Mouse (Mus musculus) intestine, embryonic 15.5 days (tissue): ENCODE measurements around the gene Tmem87b. TPM values are rescaled to one million over a fixed set of nuclear protein-coding genes. Genes with fewer than 3 reads are reported as not detected.

Experiments
- ATAC-seq: fragments of 200-750 bp; cut with Nextera tagmentation; 2 replicates; pipeline ENCODE4 v1.8.0; 2017; ENCODE audit warnings: moderate TSS enrichment, moderate library complexity
- H3K27ac ChIP-seq: fragments of 300-500 bp; sonication (generic); 2 replicates; pipeline ENCODE4 v1.5.1; 2015; ENCODE audit warnings: mild to moderate bottlenecking, inconsistent platforms
- H3K27me3 ChIP-seq: fragments of 300-500 bp; sonication (generic); replicated peaks from 2 replicates; pipeline ENCODE4 v1.6.1; 2015; ENCODE audit warnings: inconsistent platforms
- H3K36me3 ChIP-seq: fragments of 300-500 bp; sonication (generic); 2 replicates; pipeline ENCODE4 v1.6.1; 2015; ENCODE audit warnings: inconsistent platforms
- H3K4me1 ChIP-seq: fragments of 300-500 bp; sonication (generic); replicated peaks from 2 replicates; pipeline ENCODE4 v1.6.1; 2015; ENCODE audit warnings: inconsistent platforms
- H3K4me2 ChIP-seq: fragments of 300-500 bp; sonication (generic); replicated peaks from 2 replicates; pipeline ENCODE4 v1.6.1; 2015; ENCODE audit warnings: mild to moderate bottlenecking, inconsistent platforms
- H3K4me3 ChIP-seq: fragments of 300-500 bp; sonication (generic); replicated peaks from 2 replicates; pipeline ENCODE4 v1.5.1; 2015; ENCODE audit warnings: inconsistent platforms
- H3K9ac ChIP-seq: fragments of 300-500 bp; sonication (generic); 2 replicates; pipeline ENCODE4 v1.6.1; 2015; ENCODE audit warnings: inconsistent platforms
- H3K9me3 ChIP-seq: fragments of 300-500 bp; sonication (generic); 2 replicates; pipeline ENCODE4 v1.6.1; 2016; ENCODE audit warnings: inconsistent platforms
- WGBS: fragments of 180-500 bp; shearing (Covaris S2); methylation state at CpG from one replicate; pipeline ENCODE4 v1.1.7; 2015; 5-methylcytosine and 5-hydroxymethylcytosine counted together
- polyA plus RNA-seq: library from polyadenylated mRNA; unstranded; fragments of >200 nt; fragmentation: Nextera tagmentation; extraction: Ambion mirVana; gene quantifications from 2 replicates; pipeline ENCODE4 v1.2.1, GENCODE M21; 2015

Gene Tmem87b
- polyA plus RNA-seq, 1 experiment from 2014 or later = 50.7 TPM

DNA sequence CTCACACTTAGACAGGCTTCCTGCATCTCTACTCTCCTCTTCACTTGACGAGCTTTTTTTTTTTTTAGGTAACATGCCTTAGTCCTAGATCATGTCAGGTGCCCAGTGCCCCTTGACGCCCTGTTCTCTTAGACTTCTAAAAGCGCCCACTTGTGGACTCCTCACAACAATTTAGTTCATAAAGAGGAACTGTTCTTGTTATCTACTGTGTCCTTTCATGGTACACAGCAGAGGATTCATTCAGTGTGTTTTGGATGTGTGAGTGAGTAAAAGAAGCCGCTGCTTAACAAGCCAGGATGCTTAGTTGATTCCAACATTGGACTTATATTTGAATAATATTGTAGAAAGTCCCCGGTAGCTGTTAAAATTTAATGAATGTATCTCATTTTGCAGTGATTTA, 6.0 kb downstream of the Tmem87b start:
- Histone ChIP-seq H3K27ac (no peak overlapping the region), H3K4me1 (0 out of 2 replicates have a peak, but pooled peaks cover 12% of the 10 kb centered on the region), H3K4me2 (no peak overlapping the region), H3K4me3 (no peak overlapping the region), H3K36me3 (0 out of 2 replicates have a peak, but pooled peaks cover 1% of the 10 kb centered on the region), H3K9ac (no peak overlapping the region), H3K27me3 (no peaks in the 10 kb centered on the region), H3K9me3 (no peaks in the 10 kb centered on the region)
- ATAC-seq = no peak
- 93% methylated on average over 5 of the region's 5 CpGs for WGBS

DNA sequence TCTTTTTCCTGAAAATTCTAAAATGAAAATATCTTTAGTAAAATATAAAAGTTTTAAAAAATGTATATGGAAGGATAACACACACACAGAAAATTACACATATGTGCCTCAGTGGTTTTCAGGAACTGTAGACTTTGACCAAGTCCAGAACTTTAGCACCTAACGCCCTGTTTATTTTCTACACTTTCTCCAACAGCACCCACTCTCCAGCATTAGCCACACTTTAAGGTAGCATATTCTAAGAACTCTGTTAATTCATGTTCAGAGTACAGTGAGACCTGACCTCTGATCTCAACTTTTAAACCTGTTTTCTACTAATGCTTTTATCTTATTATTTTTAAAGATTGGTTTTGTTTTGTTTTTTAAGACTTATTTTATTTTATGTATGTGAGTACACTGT, 9.9 kb downstream of the Tmem87b start:
- ATAC-seq = no peak
- Histone ChIP-seq H3K9ac (no peak overlapping the region), H3K9me3 (no peaks in the 10 kb centered on the region), H3K27me3 (no peaks in the 10 kb centered on the region), H3K4me1 (no peaks in the 10 kb centered on the region), H3K36me3 (0 out of 2 replicates have a peak, but pooled peaks cover 4% of the 10 kb centered on the region), H3K27ac (no peak overlapping the region), H3K4me2 (no peak overlapping the region), H3K4me3 (no peak overlapping the region)
- 81% methylated on average over 1 of the region's 1 CpGs for WGBS

DNA sequence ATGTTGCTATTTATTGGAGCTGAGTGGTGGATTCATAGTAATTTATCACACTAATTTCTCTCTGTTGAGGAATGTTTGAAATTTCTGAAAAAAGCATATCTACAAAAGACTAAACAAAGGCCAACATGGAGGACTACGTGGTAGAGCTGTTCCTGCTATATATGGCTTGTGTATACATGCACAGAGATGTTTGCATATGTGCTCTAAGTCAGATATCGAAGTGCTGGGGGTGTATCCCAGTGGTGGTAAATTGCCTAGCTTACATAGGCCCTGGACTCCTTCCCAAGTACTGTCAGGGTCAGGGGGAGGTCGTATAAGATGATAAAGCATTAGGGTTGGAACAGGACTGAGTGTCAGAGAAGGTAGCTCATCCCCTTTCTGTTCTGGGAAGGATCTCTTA, 14.7 kb downstream of the Tmem87b start:
- H3K9me3 ChIP-seq = no peaks in the 10 kb centered on the region
- H3K9ac ChIP-seq = no peak overlapping the region
- H3K36me3 ChIP-seq = peaks cover 4% of the 10 kb centered on the region; the same call in 1 of the 2 replicates
- no peaks in the 10 kb centered on the region for H3K27me3 ChIP-seq
- no peak overlapping the region for H3K4me2 ChIP-seq
- H3K4me3 ChIP-seq = no peak overlapping the region
- WGBS = 51% methylated on average over 3 of the region's 3 CpGs
- ATAC-seq = peak; percentile 62
- H3K27ac ChIP-seq = peak overlapping the region; percentile 66
- H3K4me1 ChIP-seq = no peaks in the 10 kb centered on the region

DNA sequence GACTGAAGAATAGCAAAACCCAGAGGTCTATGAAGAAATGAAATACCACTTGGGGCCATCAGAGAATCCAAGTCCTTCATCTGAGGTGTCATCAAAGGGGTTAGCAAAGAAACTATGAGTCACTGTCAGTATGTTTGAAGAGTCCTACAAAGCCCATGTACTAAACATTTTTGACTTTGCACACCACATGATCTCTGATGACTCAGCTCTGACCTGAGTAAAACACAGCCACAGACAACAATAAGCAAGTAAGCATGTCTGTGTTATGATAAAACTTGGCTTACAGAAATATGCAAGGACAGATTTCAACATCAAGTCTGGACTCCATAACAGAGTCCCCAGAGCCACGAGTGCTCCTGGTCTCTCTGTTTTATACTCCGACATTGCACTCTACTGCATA, 15.1 kb downstream of the Tmem87b start:
- Histone ChIP-seq H3K36me3 (peaks cover 4% of the 10 kb centered on the region; the same call in 1 of the 2 replicates), H3K9ac (no peak overlapping the region), H3K9me3 (no peaks in the 10 kb centered on the region), H3K27ac (peak overlapping the region; percentile 66), H3K27me3 (no peaks in the 10 kb centered on the region), H3K4me3 (no peak overlapping the region), H3K4me1 (no peaks in the 10 kb centered on the region), H3K4me2 (no peak overlapping the region)
- 65% methylated on average over 2 of the region's 2 CpGs for WGBS
- ATAC-seq = peak; percentile 79

DNA sequence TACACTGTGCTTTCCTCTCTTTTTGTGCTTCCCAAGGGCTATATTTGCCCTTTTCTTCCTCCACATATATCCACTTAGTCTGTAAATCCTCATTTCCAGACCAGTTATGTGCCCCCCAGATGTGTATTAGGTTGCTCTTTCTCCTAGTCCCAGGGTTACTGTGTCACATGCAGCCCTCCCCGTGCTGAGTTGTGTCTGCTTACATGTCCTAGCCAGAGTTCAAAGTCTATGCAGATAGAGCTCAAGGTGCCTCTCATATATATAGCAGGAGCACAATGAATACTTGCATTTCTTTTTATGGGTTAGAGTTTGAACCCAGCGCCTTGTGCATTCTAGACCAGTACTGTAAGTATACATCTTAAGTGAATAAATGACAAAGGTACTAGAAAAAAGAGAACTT, 15.5 kb downstream of the Tmem87b start:
- Histone ChIP-seq H3K4me1 (no peaks in the 10 kb centered on the region), H3K27me3 (no peaks in the 10 kb centered on the region), H3K4me2 (no peak overlapping the region), H3K36me3 (peaks cover 4% of the 10 kb centered on the region; the same call in 1 of the 2 replicates), H3K4me3 (no peak overlapping the region), H3K9me3 (no peaks in the 10 kb centered on the region), H3K27ac (peak overlapping the region; percentile 66), H3K9ac (no peak overlapping the region)
- ATAC-seq = peak; percentile 89
- 77% methylated on average over 2 of the region's 2 CpGs for WGBS

DNA sequence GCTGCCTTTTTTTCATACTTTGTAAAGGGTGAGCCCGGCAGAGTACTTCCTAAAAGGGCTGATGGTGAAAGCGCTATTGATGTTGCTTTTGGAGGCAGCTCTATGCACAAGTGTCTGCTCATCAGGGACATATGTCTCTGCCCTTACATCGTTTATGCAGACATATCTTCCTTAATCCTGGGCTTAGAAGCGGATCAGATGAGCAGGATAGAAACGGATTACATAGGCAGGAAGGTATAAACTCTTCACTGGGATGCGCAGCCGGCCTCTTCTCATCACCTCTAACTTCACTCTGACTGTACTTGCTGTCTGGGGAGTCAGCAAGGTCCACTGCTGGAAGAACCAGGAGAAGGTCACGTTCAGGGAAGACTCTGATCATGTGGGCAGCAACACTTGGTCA, 19.6 kb downstream of the Tmem87b start:
- ATAC-seq = no peak
- no peak overlapping the region for H3K4me3 ChIP-seq
- no peaks in the 10 kb centered on the region for H3K27me3 ChIP-seq
- H3K9ac ChIP-seq = no peak overlapping the region
- H3K27ac ChIP-seq = no peak overlapping the region
- no peaks in the 10 kb centered on the region for H3K4me1 ChIP-seq
- H3K4me2 ChIP-seq = no peak overlapping the region
- no peaks in the 10 kb centered on the region; the same call in none of the 2 replicates for H3K36me3 ChIP-seq
- no peaks in the 10 kb centered on the region for H3K9me3 ChIP-seq
- WGBS = 84% methylated on average over 8 of the region's 8 CpGs

DNA sequence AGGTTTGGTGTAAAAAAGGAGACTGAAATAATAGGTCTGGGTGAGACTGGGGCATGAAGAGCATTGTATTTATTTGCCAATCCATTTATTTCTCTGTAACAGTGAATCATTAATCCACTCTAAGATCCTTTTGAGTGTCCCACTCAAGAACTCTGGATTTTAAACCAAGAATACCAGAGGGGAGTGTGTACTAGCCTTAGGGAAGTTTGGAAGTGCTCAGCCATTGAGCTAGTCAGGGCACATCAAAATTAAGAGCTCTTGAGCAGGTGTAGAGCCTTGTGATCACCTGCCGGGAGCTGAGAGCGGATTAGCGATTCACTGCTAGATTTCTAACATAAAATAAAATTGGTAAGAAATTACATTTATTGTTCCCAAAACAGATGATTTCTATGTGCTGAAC, 20.7 kb downstream of the Tmem87b start:
- no peaks in the 10 kb centered on the region for H3K4me1 ChIP-seq
- no peak overlapping the region for H3K4me2 ChIP-seq
- H3K27ac ChIP-seq = no peak overlapping the region
- H3K27me3 ChIP-seq = no peaks in the 10 kb centered on the region
- H3K9me3 ChIP-seq = no peaks in the 10 kb centered on the region
- WGBS = 94% methylated on average over 3 of the region's 3 CpGs
- no peaks in the 10 kb centered on the region; the same call in none of the 2 replicates for H3K36me3 ChIP-seq
- no peak overlapping the region for H3K4me3 ChIP-seq
- no peak overlapping the region for H3K9ac ChIP-seq
- no peak for ATAC-seq

DNA sequence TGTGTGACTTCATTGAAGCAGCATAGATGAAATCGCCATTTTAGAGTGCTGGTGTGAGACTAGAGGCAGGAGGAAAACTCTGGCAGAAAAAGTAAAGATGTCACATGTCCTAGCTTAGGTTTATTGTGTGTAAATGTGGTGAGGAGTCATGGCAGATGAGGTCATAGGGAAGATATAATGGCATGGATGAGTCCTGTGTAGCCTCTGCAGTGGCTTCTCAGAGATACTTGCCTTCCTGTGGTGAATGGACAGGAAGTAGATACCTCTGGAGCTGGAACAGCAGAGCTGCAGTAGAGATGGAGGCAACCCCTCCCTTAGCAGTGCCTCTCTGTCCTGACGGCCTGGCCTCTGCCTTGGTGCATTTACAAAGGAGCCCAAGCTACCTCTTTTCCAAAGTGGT, 21.6 kb downstream of the Tmem87b start:
- Histone ChIP-seq H3K27ac (no peak overlapping the region), H3K36me3 (peaks cover 3% of the 10 kb centered on the region), H3K4me1 (no peaks in the 10 kb centered on the region), H3K4me2 (no peak overlapping the region), H3K4me3 (no peak overlapping the region), H3K27me3 (no peaks in the 10 kb centered on the region), H3K9me3 (no peaks in the 10 kb centered on the region), H3K9ac (no peak overlapping the region)
- 83% methylated on average over 2 of the region's 2 CpGs for WGBS
- ATAC-seq = no peak

DNA sequence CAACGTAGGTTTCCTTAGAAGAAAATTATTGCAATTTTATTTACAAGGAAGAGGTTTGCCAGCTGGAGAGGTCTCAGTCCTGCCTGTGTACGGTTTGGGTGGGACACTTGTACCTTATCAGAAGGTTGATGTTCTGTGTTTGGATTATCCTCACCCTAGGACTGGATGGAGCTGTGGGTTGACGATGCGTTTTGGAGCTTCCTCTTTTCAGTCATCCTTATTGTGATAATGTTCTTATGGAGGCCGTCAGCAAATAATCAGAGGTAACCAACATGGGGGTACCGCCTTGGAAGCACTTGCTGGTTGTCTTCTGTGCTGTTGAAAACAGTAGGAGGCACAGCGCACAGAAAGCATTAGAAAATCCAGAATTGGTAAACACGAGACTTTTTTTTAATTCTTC, 24.5 kb downstream of the Tmem87b start:
- no peak for ATAC-seq

DNA sequence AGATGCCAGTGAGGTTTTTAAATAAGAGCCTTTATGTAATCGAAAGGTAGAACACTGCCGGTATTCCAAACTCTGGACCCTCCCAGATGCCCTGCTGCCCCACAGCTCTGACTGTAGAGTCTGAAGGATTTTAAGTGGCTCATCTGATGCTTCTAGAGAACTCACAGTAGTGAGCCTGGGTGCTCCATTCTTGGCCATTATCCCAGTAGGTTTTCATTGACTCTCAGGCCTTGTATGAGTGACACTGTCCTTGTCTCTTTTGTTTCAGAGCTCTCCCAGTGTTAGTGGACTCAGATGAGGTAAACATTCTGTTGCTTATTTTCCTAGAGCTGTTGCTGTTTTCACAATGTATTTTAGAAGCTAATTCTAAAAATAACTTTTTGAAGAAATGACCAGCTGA, 32.1 kb downstream of the Tmem87b start:
- H3K9ac ChIP-seq = no peak overlapping the region
- H3K27ac ChIP-seq = no peak overlapping the region
- WGBS = 82% methylated on average over 2 of the region's 2 CpGs
- ATAC-seq = no peak
- no peak overlapping the region for H3K4me2 ChIP-seq
- 0 out of 2 replicates have a peak, but pooled peaks cover 5% of the 10 kb centered on the region for H3K4me1 ChIP-seq
- peaks cover 8% of the 10 kb centered on the region; the same call in 1 of the 2 replicates for H3K36me3 ChIP-seq
- H3K4me3 ChIP-seq = no peak overlapping the region
- H3K9me3 ChIP-seq = no peaks in the 10 kb centered on the region
- H3K27me3 ChIP-seq = no peaks in the 10 kb centered on the region

More for the DNA sequence above, 24.5 kb downstream of the Tmem87b start:
- 88% methylated on average over 8 of the region's 8 CpGs for WGBS
- H3K9me3 ChIP-seq = no peaks in the 10 kb centered on the region
- no peaks in the 10 kb centered on the region for H3K27me3 ChIP-seq
- H3K27ac ChIP-seq = no peak overlapping the region
- H3K4me3 ChIP-seq = no peak overlapping the region
- H3K4me2 ChIP-seq = no peak overlapping the region
- 0 out of 2 replicates have a peak, but pooled peaks cover 2% of the 10 kb centered on the region for H3K4me1 ChIP-seq
- H3K9ac ChIP-seq = no peak overlapping the region
- peaks cover 13% of the 10 kb centered on the region for H3K36me3 ChIP-seq

DNA sequence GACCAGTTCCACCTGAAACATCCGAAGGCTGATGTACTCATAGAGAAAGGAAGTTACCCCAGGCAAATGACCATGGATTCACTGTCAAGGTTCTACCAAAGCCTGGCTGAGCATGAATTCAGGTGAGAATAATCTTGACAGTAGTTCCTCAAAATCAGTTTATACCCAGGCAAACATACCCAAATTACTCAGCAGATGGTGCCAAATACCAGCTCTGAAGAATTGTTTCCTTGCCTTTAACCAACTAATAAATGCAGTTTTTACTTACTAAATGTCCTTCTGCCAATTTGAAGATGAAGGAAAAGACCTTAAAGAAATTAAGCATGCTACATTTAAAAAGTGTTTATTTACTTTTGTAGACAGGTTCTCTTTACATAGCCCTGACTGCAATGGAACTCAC, 38.8 kb downstream of the Tmem87b start:
- Histone ChIP-seq H3K27me3 (no peaks in the 10 kb centered on the region), H3K36me3 (no peaks in the 10 kb centered on the region), H3K4me3 (no peak overlapping the region), H3K4me2 (no peak overlapping the region), H3K27ac (no peak overlapping the region), H3K4me1 (no peaks in the 10 kb centered on the region), H3K9me3 (no peaks in the 10 kb centered on the region), H3K9ac (no peak overlapping the region)
- ATAC-seq = no peak
- WGBS = 86% methylated on average over 1 of the region's 1 CpGs

DNA sequence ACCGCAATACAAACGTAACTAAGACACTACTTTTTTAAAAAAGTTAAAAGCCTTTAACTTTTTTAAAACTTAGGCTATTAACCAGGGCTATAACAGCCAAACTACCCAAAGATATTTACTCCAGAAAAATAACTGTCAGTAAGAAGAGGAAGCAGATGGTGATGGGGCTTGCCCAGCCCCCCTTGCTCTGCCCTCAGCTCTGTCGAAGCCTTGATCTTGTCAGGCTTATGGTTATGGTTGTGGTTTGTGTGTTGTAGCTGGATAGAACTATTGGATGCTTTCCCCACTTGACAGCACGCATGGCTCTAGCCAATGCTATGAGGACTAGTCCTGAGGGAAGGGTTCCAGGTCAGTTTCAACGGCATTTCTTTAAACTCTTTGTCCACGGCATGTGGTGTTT, 41.0 kb downstream of the Tmem87b start:
- H3K36me3 ChIP-seq = no peaks in the 10 kb centered on the region
- H3K27me3 ChIP-seq = peaks cover 3% of the 10 kb centered on the region
- no peak overlapping the region for H3K27ac ChIP-seq
- H3K9me3 ChIP-seq = no peaks in the 10 kb centered on the region
- no peak for ATAC-seq
- H3K4me3 ChIP-seq = no peak overlapping the region
- peaks cover 3% of the 10 kb centered on the region; the same call in 1 of the 2 replicates for H3K4me1 ChIP-seq
- no peak overlapping the region for H3K9ac ChIP-seq
- 84% methylated on average over 6 of the region's 6 CpGs for WGBS
- H3K4me2 ChIP-seq = no peak overlapping the region

DNA sequence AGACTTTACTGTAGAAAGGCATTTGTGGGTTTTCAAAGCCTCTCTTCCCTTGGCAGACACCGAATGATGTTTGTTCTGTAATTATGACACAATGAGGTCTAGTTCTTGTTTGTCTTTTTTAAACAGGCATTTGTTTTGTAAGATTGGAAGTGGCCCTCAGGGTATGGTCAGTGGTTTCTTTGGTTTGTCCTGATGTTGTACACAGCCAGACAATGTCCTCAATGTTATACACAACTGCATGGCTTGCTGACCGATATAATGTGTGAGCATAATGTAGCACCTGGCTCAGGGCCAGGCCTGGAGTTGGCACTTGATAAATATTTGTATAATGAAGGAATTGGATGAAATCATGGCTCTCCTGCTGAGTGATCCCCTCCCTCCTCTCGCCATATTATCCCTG, 41.9 kb downstream of the Tmem87b start:
- 65% methylated on average over 3 of the region's 3 CpGs for WGBS
- Histone ChIP-seq H3K9me3 (no peaks in the 10 kb centered on the region), H3K9ac (no peak overlapping the region), H3K4me3 (no peak overlapping the region), H3K36me3 (no peaks in the 10 kb centered on the region), H3K4me2 (no peak overlapping the region), H3K4me1 (peaks cover 8% of the 10 kb centered on the region; the same call in 1 of the 2 replicates), H3K27me3 (peaks cover 7% of the 10 kb centered on the region), H3K27ac (no peak overlapping the region)
- no peak for ATAC-seq
